Mouse (Mus musculus): ENCODE measurements around the gene Ntmt1.

Gene Ntmt1

DNA sequence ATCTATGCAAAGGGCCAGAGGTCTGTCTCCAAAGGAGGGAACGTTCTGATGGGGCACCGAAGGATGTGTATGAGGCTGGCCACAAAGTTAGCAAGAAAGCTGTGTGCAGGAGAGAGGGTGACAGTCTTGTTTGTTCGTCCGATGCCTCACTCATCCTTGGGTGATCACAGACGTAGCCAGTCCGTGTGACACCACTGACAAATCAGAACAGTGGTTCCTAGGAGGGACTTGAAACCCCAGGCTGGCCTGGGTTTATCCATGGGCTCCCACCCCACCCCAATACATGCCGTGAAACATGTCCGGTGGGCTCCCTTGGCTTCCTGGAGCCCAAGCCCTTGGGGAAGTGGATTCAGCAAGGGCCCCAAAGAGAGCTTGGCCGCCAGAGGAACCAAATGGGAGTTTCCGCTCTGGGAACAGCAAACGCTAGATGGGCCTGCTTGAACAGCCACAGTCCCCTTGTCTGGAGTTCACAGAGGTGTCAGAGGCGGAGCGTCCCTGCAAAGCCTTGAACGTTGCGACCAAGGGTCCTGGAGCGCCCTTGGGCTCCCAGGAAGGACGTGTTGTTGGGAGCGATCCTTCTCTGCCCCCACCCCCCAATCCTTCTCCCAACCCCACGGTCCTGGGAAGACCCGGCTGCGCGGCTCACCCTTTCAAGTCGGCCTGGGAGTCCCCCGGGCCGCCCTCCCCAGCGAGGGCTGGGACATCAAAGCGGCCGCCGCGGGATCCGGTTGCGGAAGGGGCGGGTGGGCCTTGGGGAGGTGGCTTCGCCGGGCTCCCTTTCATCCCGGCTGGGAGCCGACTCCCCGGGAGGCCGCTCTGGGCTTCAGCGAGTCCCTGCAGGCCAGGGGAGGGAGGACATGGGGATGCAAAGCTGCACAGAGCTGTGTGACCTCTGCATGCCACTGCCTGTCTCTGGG lies 23.3 kb upstream of the Ntmt1 start:
- no peak for DNase-seq (ENCODE audit: low spot score in 2 of 2)

GRCm38 (mm10) chr2:30787466-30787865 lies 20.2 kb upstream of the Ntmt1 start:
- no peak for DNase-seq (ENCODE audit: low spot score in 2 of 2)

GRCm38 (mm10) chr2:30792061-30792460 lies 15.6 kb upstream of the Ntmt1 start:
- no peak for DNase-seq (ENCODE audit: low spot score in 2 of 2)

DNA sequence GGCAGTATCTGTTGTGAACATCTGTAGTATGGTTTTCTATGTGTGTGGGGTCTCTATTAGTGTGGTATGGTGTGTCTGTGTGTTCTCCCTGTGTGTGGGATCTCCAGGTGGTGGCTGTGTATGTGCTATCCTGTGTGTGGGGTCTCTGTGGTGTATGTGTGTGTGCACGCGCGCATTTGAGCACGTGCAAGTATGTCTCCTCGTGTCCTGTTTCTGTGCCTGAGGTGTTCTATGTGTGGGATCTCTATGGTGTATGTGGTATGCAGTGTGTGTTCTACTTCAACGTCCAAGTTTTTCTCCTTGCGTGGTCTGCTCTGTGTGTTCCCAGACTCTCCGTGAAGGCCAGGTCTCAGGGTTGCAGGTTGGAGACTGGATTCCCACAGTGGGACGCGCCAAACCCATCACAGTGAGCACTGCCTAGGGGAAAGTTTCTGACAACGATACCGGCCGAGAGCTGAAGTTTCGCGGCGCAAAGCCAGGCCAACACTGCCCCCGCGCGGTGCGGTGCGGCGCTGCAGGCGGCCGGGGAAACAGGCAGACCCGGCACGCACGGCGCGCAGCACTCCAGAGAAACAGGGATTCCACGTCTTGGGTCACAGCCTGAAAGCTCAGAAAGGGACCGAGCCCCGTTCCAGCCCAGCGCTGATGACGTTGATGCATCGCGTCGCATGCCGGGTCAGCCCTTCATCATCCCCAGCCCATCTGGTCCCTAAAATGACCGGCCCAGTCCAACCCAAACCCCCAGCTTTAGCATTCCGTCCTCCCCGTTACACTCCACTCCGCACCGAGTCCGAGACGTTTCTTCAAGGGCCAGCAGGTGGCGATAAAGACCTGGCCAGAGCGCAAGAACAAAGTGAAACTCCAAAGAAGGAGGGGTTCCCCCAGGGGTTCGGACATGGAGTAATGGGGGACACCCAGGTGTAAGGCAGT lies 13.2 kb upstream of the Ntmt1 start:
- peak; percentile 99 to 100 for DNase-seq (ENCODE audit: low spot score in 2 of 2)

- DNase-seq (ENCODE audit: low spot score in 2 of 2): no peak
These were observed 12.2 kb upstream of the Ntmt1 start for GRCm38 (mm10) chr2:30795271-30795888.

GRCm38 (mm10) chr2:30795889-30796275 lies 11.7 kb upstream of the Ntmt1 start:
- DNase-seq (ENCODE audit: low spot score in 2 of 2): peak in 1 of 2 experiments; percentile 55

DNA sequence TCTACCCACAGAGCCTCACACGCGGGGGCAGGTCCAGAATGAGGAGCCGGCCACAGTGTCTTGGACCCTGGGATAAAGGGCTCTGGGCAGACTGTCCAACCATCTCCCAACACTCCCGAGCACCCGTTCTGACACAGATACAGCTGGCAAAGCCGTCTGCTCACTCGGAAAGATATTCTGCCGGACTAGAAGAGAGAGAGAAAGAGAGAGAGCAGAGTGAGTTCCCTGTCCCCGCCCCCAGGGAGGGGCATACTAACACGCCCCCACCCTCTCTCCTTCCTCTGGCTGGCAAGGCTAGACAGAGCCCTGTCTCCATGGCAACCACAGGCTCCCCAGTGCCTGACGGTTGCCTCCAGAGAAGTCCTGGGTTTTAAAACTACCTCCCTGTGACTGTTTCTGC lies 11.2 kb upstream of the Ntmt1 start:
- peak in 1 of 2 experiments; percentile 77 for DNase-seq (ENCODE audit: low spot score in 2 of 2)

GRCm38 (mm10) chr2:30799456-30799855 lies 8.2 kb upstream of the Ntmt1 start:
- no peak for DNase-seq (ENCODE audit: low spot score in 2 of 2)

DNA sequence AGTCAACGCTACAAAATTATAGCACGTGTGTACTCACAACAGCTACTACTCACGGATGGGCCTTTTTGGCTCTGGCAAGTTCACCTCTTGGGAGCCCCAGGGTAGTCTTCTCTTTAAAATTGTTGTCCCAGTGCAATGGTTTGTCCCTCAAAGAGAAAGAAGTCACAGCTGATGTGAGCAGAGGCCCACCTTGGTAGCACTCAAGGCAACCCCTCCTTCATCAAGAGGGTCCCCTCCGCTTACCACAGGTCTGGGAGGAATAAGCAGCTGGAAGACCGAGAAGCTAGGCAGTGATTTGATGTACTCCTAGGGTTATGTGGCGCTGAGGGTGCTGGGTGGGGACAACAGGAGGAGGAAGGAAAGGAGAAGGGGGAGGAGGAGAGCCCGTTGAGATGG lies 7.0 kb upstream of the Ntmt1 start:
- no peak for DNase-seq (ENCODE audit: low spot score in 2 of 2)

DNA sequence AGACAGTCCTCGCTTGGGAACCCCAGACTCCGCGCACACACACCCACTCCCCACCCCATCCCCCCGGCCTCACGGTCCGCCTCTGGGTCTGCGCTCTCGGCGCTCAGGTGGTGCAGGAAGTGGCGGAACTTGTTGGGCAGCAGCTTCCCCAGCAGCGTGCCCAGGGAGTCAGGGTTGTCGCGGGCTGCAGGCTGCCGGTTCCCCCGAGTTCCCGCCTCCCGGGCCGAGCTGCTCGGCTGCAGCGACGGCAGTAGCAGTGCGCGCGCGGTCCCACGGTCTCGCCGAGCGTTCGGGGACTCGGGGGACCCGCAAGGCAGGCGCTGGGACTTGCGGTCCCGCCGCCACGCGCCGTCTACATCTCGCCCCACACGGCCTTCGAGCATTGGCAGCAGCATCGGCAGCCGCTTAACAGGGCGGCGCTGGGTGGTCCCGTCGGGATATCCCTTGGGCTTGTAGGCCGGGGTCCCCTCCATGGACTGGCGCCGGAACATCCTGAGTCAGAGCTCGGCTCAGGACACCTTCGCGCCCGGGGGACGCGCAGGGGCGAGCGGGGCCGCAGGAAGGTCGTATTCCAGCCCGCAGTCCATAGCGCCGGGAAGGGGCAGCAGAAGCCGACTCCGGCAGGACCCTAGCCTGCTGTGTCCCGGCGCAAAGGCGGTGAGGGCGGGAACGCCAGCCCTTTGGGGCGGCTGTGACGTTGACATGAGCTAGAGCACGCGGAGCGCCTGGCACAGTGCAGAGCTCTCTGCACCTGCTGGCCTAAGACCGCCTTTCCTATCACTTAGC lies 6.4 kb upstream of the Ntmt1 start:
- DNase-seq (ENCODE audit: low spot score in 2 of 2): peak in 1 of 2 experiments; percentile 47

- DNase-seq (ENCODE audit: low spot score in 2 of 2): no peak
These were observed 4.0 kb upstream of the Ntmt1 start, which contains the start of gene 1700001O22Rik for GRCm38 (mm10) chr2:30803604-30804003. Gene 1700001O22Rik (minus strand): TSS chr2:30803661.

DNA sequence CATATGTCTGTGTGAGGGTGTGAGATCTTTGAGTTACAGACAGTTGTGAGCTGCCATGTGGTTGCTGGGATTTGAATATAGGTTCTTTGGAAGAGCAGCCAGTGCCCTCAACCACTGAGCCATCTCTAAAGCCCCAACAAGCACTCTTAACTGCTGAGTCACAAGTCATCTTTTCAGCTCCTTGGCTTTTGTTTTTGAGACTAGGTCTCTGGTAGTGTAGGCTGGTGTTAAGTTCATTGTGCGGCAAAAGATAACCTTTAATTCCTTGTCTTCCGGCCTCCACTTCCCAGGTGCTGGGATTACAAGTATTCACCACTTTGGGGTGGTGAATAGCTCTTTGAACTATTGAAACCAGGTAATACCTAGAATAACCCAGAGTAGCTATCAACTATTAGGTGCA lies 1.6 kb upstream of the Ntmt1 start:
- no peak for DNase-seq (ENCODE audit: low spot score in 2 of 2)

GRCm38 (mm10) chr2:30807147-30807647 lies 429 bp upstream of the Ntmt1 start:
- DNase-seq (ENCODE audit: low spot score in 2 of 2): no peak

GRCm38 (mm10) chr2:30808296-30808655 lies 650 bp downstream of the Ntmt1 start:
- no peak for DNase-seq (ENCODE audit: low spot score in 2 of 2)

GRCm38 (mm10) chr2:30809503-30809902 lies 1.9 kb downstream of the Ntmt1 start:
- no peak for DNase-seq (ENCODE audit: low spot score in 2 of 2)

GRCm38 (mm10) chr2:30810573-30810972 lies 2.9 kb downstream of the Ntmt1 start:
- no peak for DNase-seq (ENCODE audit: low spot score in 2 of 2)

DNA sequence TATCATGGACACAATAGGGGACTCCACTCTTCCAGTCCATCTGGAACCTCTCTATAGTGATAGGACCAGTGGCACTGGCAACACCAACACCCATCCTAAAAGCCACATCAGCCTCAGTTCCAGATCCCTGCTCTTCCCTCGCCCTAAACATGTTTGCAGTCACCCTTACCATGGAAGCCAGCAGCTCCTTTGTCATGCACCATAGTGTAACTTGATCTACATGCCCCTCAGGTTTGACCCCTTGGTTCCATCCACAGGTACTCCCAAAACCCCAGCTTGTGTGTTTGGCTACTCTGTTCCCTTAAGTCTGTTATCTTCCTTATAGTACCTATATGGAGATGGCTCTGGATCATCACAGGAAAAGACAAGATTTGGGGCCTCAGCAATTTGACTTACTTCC lies 8.8 kb downstream of the Ntmt1 start:
- no peak for DNase-seq (ENCODE audit: low spot score in 2 of 2)

- DNase-seq (ENCODE audit: low spot score in 2 of 2): no peak
These were observed 12.2 kb downstream of the Ntmt1 start for GRCm38 (mm10) chr2:30819873-30820272.

- DNase-seq (ENCODE audit: low spot score in 2 of 2): no peak
These were observed 13.4 kb downstream of the Ntmt1 start for GRCm38 (mm10) chr2:30821073-30821472.

GRCm38 (mm10) chr2:30822460-30822859 lies 14.8 kb downstream of the Ntmt1 start:
- no peak for DNase-seq (ENCODE audit: low spot score in 2 of 2)

All from cerebellum, postnatal 4 days (tissue).